ENCODE assay signal across 21 mouse cellular contexts in the genomic region with DNA sequence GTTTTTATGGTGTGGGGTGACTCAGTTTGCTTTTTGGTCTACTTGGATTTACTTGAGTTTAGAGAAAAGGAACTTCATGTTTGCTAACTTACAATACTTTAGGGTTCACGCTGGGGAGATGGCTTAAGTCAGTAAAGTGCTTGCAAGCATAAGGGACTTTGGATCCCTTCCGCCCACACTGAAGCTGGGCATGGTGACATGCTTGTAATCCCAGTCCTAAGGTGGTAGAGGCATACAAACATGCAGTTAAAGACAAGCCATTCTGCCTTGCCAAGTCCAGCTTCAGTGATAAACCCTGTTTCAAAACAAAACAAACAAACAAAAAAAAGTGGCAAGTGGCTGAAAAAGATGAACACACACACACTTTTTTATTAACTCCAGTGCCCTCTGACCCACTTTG. TPM values are rescaled to one million over a fixed set of nuclear protein-coding genes. Genes with fewer than 3 reads are reported as not detected.
DNase-seq lines count a peak whose midpoint lies in the region; ATAC-seq and TF ChIP-seq lines count a peak whose summit lies in the region.
"Had no signal": no experiment of that assay in that cellular context is flagged by ENCODE, and none has a peak within 500 bp of the region (broad histone marks: within the 10 kb centered on the region; RNA-seq: fewer than 3 reads in every experiment).

No protein-coding gene starts in this region.

- no peaks in the 10 kb centered on the region for H3K27me3 ChIP-seq in liver, adult 2 months (ENCODE audit: control insufficient read depth, insufficient read depth, low read length)
- no peaks in the 10 kb centered on the region for H3K27me3 ChIP-seq in liver, embryonic 11.5 days (replicated peaks; ENCODE audit: control insufficient read depth, insufficient read depth, low read length)
- H3K27me3 ChIP-seq in liver, postnatal 0 days (ENCODE audit: insufficient read depth, low read length) = no peaks in the 10 kb centered on the region
- H3K27me3 ChIP-seq: CH12.LX, Patski had no signal

- no peaks in the 10 kb centered on the region for H3K36me3 ChIP-seq in liver, adult 2 months (ENCODE audit: control insufficient read depth, insufficient read depth, low read length)
- H3K36me3 ChIP-seq in liver, embryonic 11.5 days (ENCODE audit: control insufficient read depth, insufficient read depth, low read length) = no peaks in the 10 kb centered on the region
- H3K36me3 ChIP-seq in liver, postnatal 0 days (replicated peaks; ENCODE audit: insufficient read depth, low read length) = no peaks in the 10 kb centered on the region
- H3K36me3 ChIP-seq: G1E had no signal

- no peak overlapping the region for H3K4me3 ChIP-seq in liver, adult 2 months (ENCODE audit: insufficient read depth, low read depth, low read length)
- no peak overlapping the region for H3K4me3 ChIP-seq in liver, embryonic 11.5 days (ENCODE audit: low read depth, low read length)
- no peak overlapping the region for H3K4me3 ChIP-seq in liver, postnatal 0 days (ENCODE audit: low read depth, low read length)

- no peak overlapping the region for H3K9ac ChIP-seq in liver, adult 2 months (ENCODE audit: low read depth, low read length)
- no peak overlapping the region for H3K9ac ChIP-seq in liver, embryonic 11.5 days (ENCODE audit: low read depth, low read length)
- no peak overlapping the region for H3K9ac ChIP-seq in liver, postnatal 0 days (replicated peaks)

- no peak for ATAC-seq in liver, embryonic 11.5 days (replicated peaks; ENCODE audit: low FRiP score)
- ATAC-seq in liver, postnatal 0 days = peak; percentile 49; the same call in 1 of the 2 replicates
- ATAC-seq: activated CD4-positive, CD25-positive, alpha-beta regulatory T cell, adult 4 months; CD4-positive, CD25-positive, alpha-beta regulatory T cell, adult 4 months; Patski had no signal

- no peak for TF ChIP-seq POLR2A in liver, adult 2 months (IDR thresholded peaks at IDR 0.05; ENCODE audit: extremely low read depth, insufficient read depth, low read length)

- H3K27ac ChIP-seq in liver, adult 2 months (replicated peaks; ENCODE audit: insufficient read depth, low read depth, low read length) = no peak overlapping the region
- H3K27ac ChIP-seq in liver, embryonic 11.5 days (ENCODE audit: low read depth, low read length) = no peak overlapping the region
- peak overlapping the region; percentile 44; the same call in 1 of the 2 replicates for H3K27ac ChIP-seq in liver, postnatal 0 days (ENCODE audit: low read depth)

- no peak for TF ChIP-seq CTCF in liver, adult 2 months (IDR thresholded peaks at IDR 0.05; ENCODE audit: low read depth, low read length)
- no peak for TF ChIP-seq CTCF in liver, postnatal 0 days (IDR thresholded peaks at IDR 0.05; ENCODE audit: low read depth)

- DNase-seq in liver, adult 2 months (ENCODE audit: extremely low read depth, low read depth, low spot score) = peak; percentile 97
- no peak for DNase-seq in liver, embryonic 11.5 days (ENCODE audit: low spot score)
- DNase-seq in liver, postnatal 0 days = no peak
- no peak for DNase-seq in liver
- DNase-seq: adrenal gland, adult 2 months; adrenal gland, adult 8-10 months; adrenal gland, postnatal 10 days; adrenal gland, postnatal 14 days; adrenal gland, postnatal 25 days; adrenal gland, postnatal 36 days; B cell, adult 2 months; cerebellum, adult 11 months; cerebellum, adult 11-12 months; cerebellum, adult 18-20 months had no signal

- TF ChIP-seq EP300 in liver, postnatal 0 days (IDR thresholded peaks at IDR 0.05; ENCODE audit: low read depth) = no peak

- 22% methylated on average over 2 of the region's 2 CpGs for WGBS in liver, adult 2 months
- 87% methylated on average over 2 of the region's 2 CpGs for WGBS in liver, embryonic 11.5 days
- WGBS in liver, postnatal 0 days (ENCODE audit: insufficient replicate concordance) = 59% methylated on average over 2 of the region's 2 CpGs

- no peaks in the 10 kb centered on the region for H3K9me3 ChIP-seq in liver, embryonic 11.5 days (ENCODE audit: control insufficient read depth, low read length)
- H3K9me3 ChIP-seq in liver, postnatal 0 days (ENCODE audit: low read length) = no peaks in the 10 kb centered on the region
- H3K9me3 ChIP-seq: G1E had no signal

- peaks cover 7% of the 10 kb centered on the region; the same call in 1 of the 2 replicates for H3K4me1 ChIP-seq in liver, adult 2 months (ENCODE audit: control insufficient read depth, insufficient read depth, low read length)
- H3K4me1 ChIP-seq in liver, embryonic 11.5 days (replicated peaks; ENCODE audit: control insufficient read depth, insufficient read depth, low read length) = no peaks in the 10 kb centered on the region
- H3K4me1 ChIP-seq in liver, postnatal 0 days (ENCODE audit: insufficient read depth) = 0 out of 2 replicates have a peak, but pooled peaks cover 2% of the 10 kb centered on the region

- no peaks in the 10 kb centered on the region for H3K79me2 ChIP-seq in liver, adult 2 months (ENCODE audit: control insufficient read depth, insufficient read depth, low read length)

- H3K4me2 ChIP-seq in liver, embryonic 11.5 days = no peak overlapping the region
- no peak overlapping the region for H3K4me2 ChIP-seq in liver, postnatal 0 days (ENCODE audit: low read depth, low read length)

RNA-seq across cellular contexts. Expression of a gene that starts 31.2 kb away (rescaled TPM):
- 0.09 TPM in 1 of 2 replicates, not detected in the other for total RNA-seq in liver, adult 2 months (2014; rRNA removed)
- 0.07 TPM in 1 of 2 replicates, not detected in the other for polyA plus RNA-seq in liver, adult 2 months (2012; rRNA removed)
- polyA plus RNA-seq in liver, embryonic 11.5 days (2014; fragmentation: Nextera tagmentation; extraction: Ambion mirVana) = 0.13 and 0.30 TPM in 2 replicates
- not detected in 2 replicates for polyA plus RNA-seq in liver, postnatal 0 days (2015; fragmentation: Nextera tagmentation; extraction: Ambion mirVana)
- total RNA-seq: adrenal gland, adult 2 months; adrenal gland, adult 8-10 months; adrenal gland, postnatal 10 days; adrenal gland, postnatal 14 days; adrenal gland, postnatal 25 days; adrenal gland, postnatal 36 days; CH12.LX; G1E; MEL had no signal
- polyA plus RNA-seq: adrenal gland, adult 2 months; brain, embryonic 14.5 days; CD4-positive, CD25-positive, alpha-beta regulatory T cell, adult 4 months; G1E had no signal

RNA-seq across cellular contexts. Expression of a gene that starts 57.9 kb away (rescaled TPM):
- total RNA-seq in liver, adult 2 months (2014; rRNA removed) = 12.7 and 15.0 TPM in 2 replicates
- 1.9 and 2.3 TPM in 2 replicates for polyA plus RNA-seq in liver, adult 2 months (2012; rRNA removed)
- polyA plus RNA-seq in liver, embryonic 11.5 days (2014; fragmentation: Nextera tagmentation; extraction: Ambion mirVana) = 12.2 and 14.6 TPM in 2 replicates
- 3.8 TPM in 2 replicates for polyA plus RNA-seq in liver, postnatal 0 days (2015; fragmentation: Nextera tagmentation; extraction: Ambion mirVana)
- polyA plus RNA-seq: activated CD4-positive, CD25-positive, alpha-beta regulatory T cell, adult 4 months; CD4-positive, CD25-positive, alpha-beta regulatory T cell, adult 4 months; G1E; Patski had no signal
